Mouse (Mus musculus): Measurements from ENCODE around the gene Tdp2. TPM values are rescaled to one million over a fixed set of nuclear protein-coding genes. Genes with fewer than 3 reads are reported as not detected.
A peak's percentile ranks its signal among the peaks of the same experiment; 100 is the strongest.
"Not testable (repeated sequence)": the region's sequence is repeated elsewhere in the genome, so short reads cannot be mapped to it uniquely, and the experiment has no call there.

Tdp2 gene
- polyA plus RNA-seq, 1 experiment: 10.5 TPM

- H3K36me3 ChIP-seq (ENCODE audit: control insufficient read depth, insufficient read depth): peaks cover 3% of the 10 kb centered on the region
- peaks cover 1% of the 10 kb centered on the region for H3K79me3 ChIP-seq (ENCODE audit: low read depth)
- H3K79me2 ChIP-seq (ENCODE audit: control insufficient read depth, insufficient read depth): peaks cover 5% of the 10 kb centered on the region
- H3K27me3 ChIP-seq (ENCODE audit: control insufficient read depth, insufficient read depth, insufficient read length): no peaks in the 10 kb centered on the region
- TF ChIP-seq MAX (IDR thresholded peaks at IDR 0.05) (no peak), CTCF (IDR thresholded peaks at IDR 0.05; ENCODE audit: control insufficient read depth, insufficient read depth, insufficient read length) (no peak), MYOD1 (IDR thresholded peaks at IDR 0.05; ENCODE audit: control insufficient read depth, insufficient read length, low read depth) (no peak), FOSL1 (IDR thresholded peaks at IDR 0.05; ENCODE audit: insufficient read depth, low read length, poor library complexity, severe bottlenecking) (no peak), CEBPB (IDR thresholded peaks at IDR 0.05; ENCODE audit: low read depth) (no peak), USF1 (IDR thresholded peaks at IDR 0.05; ENCODE audit: low read depth) (no peak), MYOG (IDR thresholded peaks at IDR 0.05; ENCODE audit: control insufficient read depth, extremely low read depth, insufficient read length) (no peak)
- H3K4me3 ChIP-seq (ENCODE audit: insufficient read depth, poor library complexity, severe bottlenecking): no peak overlapping the region
- no peak overlapping the region for H3ac ChIP-seq (ENCODE audit: control insufficient read depth, insufficient read length, low read depth)
Observed at GRCm38 (mm10) chr13:24825587-24825986, 5.9 kb upstream of the Tdp2 start.

DNA sequence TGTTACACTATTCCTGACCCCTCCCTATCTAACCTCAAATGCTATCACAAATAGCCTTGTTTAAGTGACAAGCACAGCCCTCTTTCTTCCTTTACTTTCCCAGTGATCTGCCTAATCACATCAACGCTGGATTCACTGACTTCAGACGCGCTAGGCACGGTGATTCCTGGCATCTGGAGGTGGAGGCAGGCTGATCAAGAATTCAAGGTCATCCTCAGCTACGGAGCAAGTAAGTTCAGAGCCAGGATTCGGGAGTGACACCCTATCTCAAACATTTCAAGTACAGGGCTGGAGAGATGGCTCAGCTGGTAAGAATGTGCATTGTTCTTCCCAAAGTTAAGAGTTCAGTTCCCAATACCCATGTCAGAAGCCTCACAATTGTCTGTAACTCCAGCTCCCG lies 5.4 kb upstream of the Tdp2 start:
- TF ChIP-seq CEBPB (IDR thresholded peaks at IDR 0.05; ENCODE audit: low read depth) (no peak), MAX (IDR thresholded peaks at IDR 0.05) (no peak), CTCF (IDR thresholded peaks at IDR 0.05; ENCODE audit: control insufficient read depth, insufficient read depth, insufficient read length) (no peak), USF1 (IDR thresholded peaks at IDR 0.05; ENCODE audit: low read depth) (no peak), MYOD1 (IDR thresholded peaks at IDR 0.05; ENCODE audit: control insufficient read depth, insufficient read length, low read depth) (no peak)
- Histone ChIP-seq H3K79me3 (ENCODE audit: low read depth) (peaks cover 1% of the 10 kb centered on the region), H3K4me3 (ENCODE audit: insufficient read depth, poor library complexity, severe bottlenecking) (no peak overlapping the region), H3K79me2 (ENCODE audit: control insufficient read depth, insufficient read depth) (peaks cover 10% of the 10 kb centered on the region), H3K36me3 (ENCODE audit: control insufficient read depth, insufficient read depth) (peaks cover 3% of the 10 kb centered on the region), H3ac (ENCODE audit: control insufficient read depth, insufficient read length, low read depth) (no peak overlapping the region), H3K27me3 (ENCODE audit: control insufficient read depth, insufficient read depth, insufficient read length) (no peaks in the 10 kb centered on the region)

GRCm38 (mm10) chr13:24830756-24831352 lies 625 bp upstream of the Tdp2 start:
- no peak for TF ChIP-seq CEBPB (IDR thresholded peaks at IDR 0.05; ENCODE audit: low read depth)
- TF ChIP-seq CTCF (IDR thresholded peaks at IDR 0.05; ENCODE audit: control insufficient read depth, insufficient read depth, insufficient read length): no peak
- TF ChIP-seq MYOD1 (IDR thresholded peaks at IDR 0.05; ENCODE audit: control insufficient read depth, insufficient read length, low read depth): no peak
- TF ChIP-seq FOSL1 (IDR thresholded peaks at IDR 0.05; ENCODE audit: insufficient read depth, low read length, poor library complexity, severe bottlenecking): no peak
- TF ChIP-seq MYOG (IDR thresholded peaks at IDR 0.05; ENCODE audit: control insufficient read depth, extremely low read depth, insufficient read length): no peak
- TF ChIP-seq MAX (IDR thresholded peaks at IDR 0.05): no peak
- TF ChIP-seq USF1 (IDR thresholded peaks at IDR 0.05; ENCODE audit: low read depth): no peak
- H3K36me3 ChIP-seq (ENCODE audit: control insufficient read depth, insufficient read depth): peaks cover 14% of the 10 kb centered on the region
- peak overlapping the region; percentile 89 for H3K4me3 ChIP-seq (ENCODE audit: insufficient read depth, poor library complexity, severe bottlenecking)
- peaks cover 55% of the 10 kb centered on the region for H3K79me2 ChIP-seq (ENCODE audit: control insufficient read depth, insufficient read depth)
- peak overlapping the region; percentile 94 for H3ac ChIP-seq (ENCODE audit: control insufficient read depth, insufficient read length, low read depth)
- H3K79me3 ChIP-seq (ENCODE audit: low read depth): peaks cover 42% of the 10 kb centered on the region
- H3K27me3 ChIP-seq (ENCODE audit: control insufficient read depth, insufficient read depth, insufficient read length): no peaks in the 10 kb centered on the region

- H3K27me3 ChIP-seq (ENCODE audit: control insufficient read depth, insufficient read depth, insufficient read length): no peaks in the 10 kb centered on the region
Observed at GRCm38 (mm10) chr13:24832131-24832810, 792 bp downstream of the Tdp2 start.

DNA sequence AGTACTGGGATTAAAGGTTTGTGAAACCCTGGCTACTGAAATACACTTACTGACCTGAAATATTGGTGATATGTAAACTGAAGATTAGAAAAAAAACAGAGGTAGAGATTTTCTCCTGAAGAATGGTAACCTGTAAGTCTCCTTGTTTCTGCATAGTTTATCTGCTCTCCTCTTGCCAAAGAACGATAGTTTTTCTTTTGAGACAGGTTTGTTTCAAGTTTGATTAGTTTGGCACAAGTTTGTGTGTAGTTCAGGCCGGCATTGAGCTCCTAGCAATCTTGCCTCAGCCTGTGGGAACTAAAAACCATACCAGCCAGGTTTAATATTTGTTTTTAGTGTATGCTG lies 1.3 kb downstream of the Tdp2 start:
- TF ChIP-seq MYOD1 (IDR thresholded peaks at IDR 0.05; ENCODE audit: control insufficient read depth, insufficient read length, low read depth) (no peak), USF1 (IDR thresholded peaks at IDR 0.05; ENCODE audit: low read depth) (no peak), MYOG (IDR thresholded peaks at IDR 0.05; ENCODE audit: control insufficient read depth, extremely low read depth, insufficient read length) (no peak), CEBPB (IDR thresholded peaks at IDR 0.05; ENCODE audit: low read depth) (no peak), CTCF (IDR thresholded peaks at IDR 0.05; ENCODE audit: control insufficient read depth, insufficient read depth, insufficient read length) (no peak), MAX (IDR thresholded peaks at IDR 0.05) (no peak), FOSL1 (IDR thresholded peaks at IDR 0.05; ENCODE audit: insufficient read depth, low read length, poor library complexity, severe bottlenecking) (no peak)
- H3K27me3 ChIP-seq (ENCODE audit: control insufficient read depth, insufficient read depth, insufficient read length): no peaks in the 10 kb centered on the region
- peak overlapping the region; percentile 89 for H3K4me3 ChIP-seq (ENCODE audit: insufficient read depth, poor library complexity, severe bottlenecking)
- peak overlapping the region; percentile 98 for H3ac ChIP-seq (ENCODE audit: control insufficient read depth, insufficient read length, low read depth)
- H3K79me2 ChIP-seq (ENCODE audit: control insufficient read depth, insufficient read depth): peaks cover 74% of the 10 kb centered on the region
- peaks cover 22% of the 10 kb centered on the region for H3K36me3 ChIP-seq (ENCODE audit: control insufficient read depth, insufficient read depth)
- H3K79me3 ChIP-seq (ENCODE audit: low read depth): peaks cover 60% of the 10 kb centered on the region

More at GRCm38 (mm10) chr13:24832131-24832810, 792 bp downstream of the Tdp2 start:
- peaks cover 56% of the 10 kb centered on the region for H3K79me3 ChIP-seq (ENCODE audit: low read depth)
- H3K36me3 ChIP-seq (ENCODE audit: control insufficient read depth, insufficient read depth): peaks cover 22% of the 10 kb centered on the region
- H3K4me3 ChIP-seq (ENCODE audit: insufficient read depth, poor library complexity, severe bottlenecking): peak overlapping the region; percentile 89
- no peak for TF ChIP-seq CTCF (IDR thresholded peaks at IDR 0.05; ENCODE audit: control insufficient read depth, insufficient read depth, insufficient read length)
- no peak for TF ChIP-seq MYOD1 (IDR thresholded peaks at IDR 0.05; ENCODE audit: control insufficient read depth, insufficient read length, low read depth)
- no peak for TF ChIP-seq MYOG (IDR thresholded peaks at IDR 0.05; ENCODE audit: control insufficient read depth, extremely low read depth, insufficient read length)
- TF ChIP-seq MAX (IDR thresholded peaks at IDR 0.05): no peak
- TF ChIP-seq FOSL1 (IDR thresholded peaks at IDR 0.05; ENCODE audit: insufficient read depth, low read length, poor library complexity, severe bottlenecking): no peak
- no peak for TF ChIP-seq CEBPB (IDR thresholded peaks at IDR 0.05; ENCODE audit: low read depth)
- TF ChIP-seq USF1 (IDR thresholded peaks at IDR 0.05; ENCODE audit: low read depth): no peak
- peaks cover 69% of the 10 kb centered on the region for H3K79me2 ChIP-seq (ENCODE audit: control insufficient read depth, insufficient read depth)
- H3ac ChIP-seq (ENCODE audit: control insufficient read depth, insufficient read length, low read depth): peak overlapping the region; percentile 98

- not testable (repeated sequence) for H3ac ChIP-seq (ENCODE audit: control insufficient read depth, insufficient read length, low read depth); H3K4me3 ChIP-seq (ENCODE audit: insufficient read depth, poor library complexity, severe bottlenecking); H3K27me3 ChIP-seq (ENCODE audit: control insufficient read depth, insufficient read depth, insufficient read length)
- peaks cover 75% of the 10 kb centered on the region for H3K79me2 ChIP-seq (ENCODE audit: control insufficient read depth, insufficient read depth)
- peaks cover 59% of the 10 kb centered on the region for H3K36me3 ChIP-seq (ENCODE audit: control insufficient read depth, insufficient read depth)
- peaks cover 63% of the 10 kb centered on the region for H3K79me3 ChIP-seq (ENCODE audit: low read depth)
Observed at GRCm38 (mm10) chr13:24837765-24838164, 6.3 kb downstream of the Tdp2 start.

All from C2C12 (cell line).